Mouse (Mus musculus) lung, postnatal 0 days (tissue): ENCODE results near the gene G6pc. TPM values are rescaled to one million over a fixed set of nuclear protein-coding genes. Genes with fewer than 3 reads are reported as not detected.
"Not testable (repeated sequence)": the region's sequence is repeated elsewhere in the genome, so short reads cannot be mapped to it uniquely, and the experiment has no call there.

ENCODE experiments used
- ATAC-seq: fragments of 200-750 bp; cut with Nextera tagmentation; 2 replicates; pipeline ENCODE4 v1.8.0; 2017; ENCODE audit warnings: moderate library complexity
- DNase-seq: peaks from one replicate; pipeline ENCODE4 v3.0.0-alpha.2; 2016; ENCODE audit warnings: low spot score
- H3K27ac ChIP-seq: fragments of 300-500 bp; sonication (generic); 2 replicates; pipeline ENCODE4 v1.5.1; 2014; ENCODE audit warnings: antibody characterized with exemption, mild to moderate bottlenecking, low read length, mixed read lengths
- H3K27me3 ChIP-seq: fragments of 300-500 bp; sonication (generic); replicated peaks from 2 replicates; pipeline ENCODE4 v1.6.1; 2014; ENCODE audit warnings: low read length, mixed read lengths; ENCODE audit not compliant: insufficient read depth
- H3K36me3 ChIP-seq: fragments of 300-500 bp; sonication (generic); 2 replicates; pipeline ENCODE4 v1.6.1; 2014; ENCODE audit warnings: low read length, mixed read lengths; ENCODE audit not compliant: insufficient read depth
- H3K4me1 ChIP-seq: fragments of 300-500 bp; sonication (generic); 2 replicates; pipeline ENCODE4 v1.6.1; 2014; ENCODE audit warnings: antibody characterized with exemption, low read depth, low read length, mixed read lengths; ENCODE audit not compliant: insufficient read depth
- H3K4me2 ChIP-seq: fragments of 300-500 bp; sonication (generic); replicated peaks from 2 replicates; pipeline ENCODE4 v1.6.1; 2014; ENCODE audit warnings: low read depth, mild to moderate bottlenecking, low read length, moderate library complexity, mixed read lengths
- H3K4me3 ChIP-seq: fragments of 300-500 bp; sonication (generic); 2 replicates; pipeline ENCODE4 v1.5.1; 2014; ENCODE audit warnings: low read depth, low read length
- H3K9ac ChIP-seq: fragments of 300-500 bp; sonication (generic); replicated peaks from 2 replicates; pipeline ENCODE4 v1.6.1; 2014; ENCODE audit warnings: low read depth, mild to moderate bottlenecking
- H3K9me3 ChIP-seq: fragments of 300-500 bp; sonication (generic); 2 replicates; pipeline ENCODE4 v1.6.1; 2016; ENCODE audit warnings: low read length, mixed read lengths
- CTCF ChIP-seq: IDR thresholded peaks from 2 replicates; pipeline ENCODE4 v1.5.1; 2016; ENCODE audit warnings: antibody characterized with exemption, mild to moderate bottlenecking
- EP300 ChIP-seq: IDR thresholded peaks from 2 replicates; pipeline ENCODE4 v1.6.1; 2016; ENCODE audit warnings: antibody characterized with exemption, mild to moderate bottlenecking, control low read depth
- WGBS: fragments of 180-500 bp; shearing (Covaris S2); extraction: QIAGEN DNeasy Blood & Tissue Kit; methylation state at CpG from one replicate; pipeline ENCODE4 v1.1.7; 2014; 5-methylcytosine and 5-hydroxymethylcytosine counted together
- polyA plus RNA-seq: library from polyadenylated mRNA; unstranded; fragments of >200 nt; fragmentation: Nextera tagmentation; extraction: Ambion mirVana; gene quantifications from 2 replicates; pipeline ENCODE4 v1.2.1, GENCODE M21; 2015

The G6pc gene
- polyA plus RNA-seq, 1 experiment from 2014 or later: 0.07 TPM

- H3K4me1 ChIP-seq: no peaks in the 10 kb centered on the region
- H3K9me3 ChIP-seq: no peaks in the 10 kb centered on the region
- ATAC-seq (peak; percentile 87), DNase-seq (peak; percentile 57)
- H3K27ac ChIP-seq: peak overlapping the region; percentile 76
- H3K4me3 ChIP-seq: no peak overlapping the region
- no peaks in the 10 kb centered on the region for H3K36me3 ChIP-seq
- no peak overlapping the region for H3K9ac ChIP-seq
- WGBS: 31% methylated on average over 3 of the region's 3 CpGs
- no peak overlapping the region for H3K4me2 ChIP-seq
- no peaks in the 10 kb centered on the region for H3K27me3 ChIP-seq
- TF ChIP-seq EP300 (peak; percentile 97), CTCF (no peak)
Measured at GRCm38 (mm10) chr11:101360651-101361113, 6.7 kb upstream of the G6pc start.

DNA sequence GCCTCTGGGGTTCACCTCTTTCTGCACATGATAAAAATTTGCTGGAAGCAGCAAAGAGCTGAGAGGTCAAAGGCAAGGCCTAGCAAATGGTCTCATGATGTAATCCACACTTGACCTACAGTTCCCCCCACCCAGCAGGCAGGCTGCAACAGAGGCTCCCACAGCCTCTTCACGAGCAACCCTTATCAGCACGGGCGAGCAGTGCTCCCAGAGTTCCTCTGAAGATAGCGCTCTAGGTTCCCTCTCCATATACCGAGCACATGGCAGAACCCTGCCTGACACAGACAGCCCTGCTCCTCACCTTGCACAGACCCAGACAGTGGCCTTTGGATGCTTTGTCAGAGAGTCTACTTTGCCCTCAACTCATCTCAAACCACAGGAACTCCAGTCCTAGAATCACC, 2.8 kb upstream of the G6pc start:
- no peaks in the 10 kb centered on the region for H3K27me3 ChIP-seq
- no peak overlapping the region for H3K4me2 ChIP-seq
- DNase-seq (no peak), ATAC-seq (no peak)
- no peak overlapping the region for H3K4me3 ChIP-seq
- no peaks in the 10 kb centered on the region for H3K9me3 ChIP-seq
- H3K36me3 ChIP-seq: no peaks in the 10 kb centered on the region
- no peaks in the 10 kb centered on the region for H3K4me1 ChIP-seq
- no peak overlapping the region for H3K27ac ChIP-seq
- no peak overlapping the region for H3K9ac ChIP-seq
- no peak for TF ChIP-seq CTCF
- no peak for TF ChIP-seq EP300
- 33% methylated on average over 5 of the region's 5 CpGs for WGBS

DNA sequence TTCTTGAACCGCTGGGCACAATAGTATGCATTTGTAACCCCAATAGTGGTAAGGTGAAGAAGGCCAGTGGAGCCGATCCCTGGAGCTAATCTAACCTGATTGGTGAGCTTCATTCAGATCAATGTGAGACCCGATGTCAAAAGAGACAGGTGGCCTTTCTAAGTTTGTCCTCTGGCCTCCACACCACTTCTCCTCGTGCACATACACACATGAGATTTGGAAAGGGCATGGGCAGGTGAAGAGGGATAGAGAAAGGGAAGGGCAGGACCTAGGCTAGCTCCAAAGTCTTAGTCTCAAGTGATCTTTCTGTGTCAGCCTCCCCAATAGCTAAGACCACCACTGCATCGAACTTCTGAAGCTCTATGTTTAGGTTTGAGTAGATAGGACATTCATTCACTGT, 2.8 kb downstream of the G6pc start:
- no peak for DNase-seq
- WGBS: 66% methylated on average over 5 of the region's 5 CpGs
- Histone ChIP-seq H3K36me3 (no peaks in the 10 kb centered on the region), H3K9ac (no peak overlapping the region), H3K27ac (no peak overlapping the region), H3K27me3 (no peaks in the 10 kb centered on the region), H3K4me2 (no peak overlapping the region), H3K4me1 (no peaks in the 10 kb centered on the region), H3K9me3 (no peaks in the 10 kb centered on the region), H3K4me3 (no peak overlapping the region)
- TF ChIP-seq CTCF (no peak), EP300 (no peak)
- ATAC-seq: no peak

DNA sequence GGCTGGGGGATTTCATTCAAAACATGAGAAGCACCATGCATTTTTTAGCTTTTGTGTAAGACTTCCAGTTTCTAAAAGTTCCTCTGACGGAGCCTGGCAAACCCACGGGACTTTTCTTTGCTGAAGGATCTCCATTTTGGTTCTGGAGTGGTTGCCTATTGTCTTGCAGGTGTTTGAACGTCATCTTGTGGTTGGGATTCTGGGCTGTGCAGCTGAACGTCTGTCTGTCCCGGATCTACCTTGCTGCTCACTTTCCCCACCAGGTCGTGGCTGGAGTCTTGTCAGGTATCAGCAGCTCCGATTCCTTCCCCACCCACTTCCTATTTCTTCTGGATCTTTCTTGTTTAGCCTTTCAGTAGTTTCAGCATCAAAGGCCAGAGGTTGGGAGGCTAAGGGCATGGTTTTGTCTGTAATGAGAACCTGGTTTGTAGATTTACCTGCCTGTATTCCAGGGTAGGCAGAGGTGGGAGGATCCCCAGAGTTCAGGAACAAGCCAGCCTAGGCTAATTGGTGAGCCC, 7.1 kb downstream of the G6pc start:
- no peak for ATAC-seq
- TF ChIP-seq EP300 (no peak), CTCF (no peak)

DNA sequence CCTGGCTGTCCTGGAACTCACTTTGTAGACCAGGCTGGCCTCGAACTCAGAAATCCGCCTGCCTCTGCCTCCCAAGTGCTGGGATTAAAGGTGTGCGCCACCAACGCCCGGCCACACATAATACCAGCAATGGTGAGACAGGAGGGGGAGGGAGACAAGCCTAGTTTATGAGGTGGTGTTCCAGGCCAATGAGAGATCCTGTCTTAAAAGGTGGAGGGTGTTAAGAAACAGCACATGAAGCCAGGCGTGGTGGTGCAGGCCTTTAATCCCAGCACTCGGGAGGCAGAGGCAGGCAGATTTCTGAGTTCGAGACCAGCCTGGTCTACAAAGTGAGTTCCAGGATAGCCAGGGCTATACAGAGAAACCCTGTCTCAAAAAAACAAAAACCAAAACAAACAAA, 10.8 kb downstream of the G6pc start:
- not testable (repeated sequence) for H3K27ac ChIP-seq, DNase-seq, H3K4me3 ChIP-seq, H3K9ac ChIP-seq, H3K4me2 ChIP-seq, ATAC-seq, H3K27me3 ChIP-seq, H3K4me1 ChIP-seq, H3K36me3 ChIP-seq, H3K9me3 ChIP-seq
- WGBS: 91% methylated on average over 8 of the region's 8 CpGs

More for the DNA sequence above, 7.1 kb downstream of the G6pc start:
- H3K36me3 ChIP-seq: no peaks in the 10 kb centered on the region
- no peaks in the 10 kb centered on the region for H3K9me3 ChIP-seq
- WGBS: 47% methylated on average over 7 of the region's 7 CpGs
- no peak overlapping the region for H3K4me2 ChIP-seq
- no peaks in the 10 kb centered on the region for H3K27me3 ChIP-seq
- no peak for DNase-seq
- no peak overlapping the region for H3K4me3 ChIP-seq
- no peak overlapping the region for H3K9ac ChIP-seq
- no peaks in the 10 kb centered on the region for H3K4me1 ChIP-seq
- H3K27ac ChIP-seq: no peak overlapping the region

- ATAC-seq (no peak), DNase-seq (no peak)
- H3K27ac ChIP-seq: no peak overlapping the region
- TF ChIP-seq EP300 (no peak), CTCF (no peak)
- no peak overlapping the region for H3K4me2 ChIP-seq
- H3K9ac ChIP-seq: no peak overlapping the region
- no peaks in the 10 kb centered on the region for H3K36me3 ChIP-seq
- 74% methylated on average over 6 of the region's 6 CpGs for WGBS
- H3K9me3 ChIP-seq: no peaks in the 10 kb centered on the region
- no peaks in the 10 kb centered on the region for H3K4me1 ChIP-seq
- H3K4me3 ChIP-seq: no peak overlapping the region
- H3K27me3 ChIP-seq: no peaks in the 10 kb centered on the region
Measured at GRCm38 (mm10) chr11:101378926-101379325, 11.6 kb downstream of the G6pc start.

- DNase-seq (no peak), ATAC-seq (no peak)
- TF ChIP-seq EP300: no peak
- Histone ChIP-seq H3K4me3 (no peak overlapping the region), H3K27ac (no peak overlapping the region), H3K4me2 (no peak overlapping the region), H3K9me3 (no peaks in the 10 kb centered on the region), H3K36me3 (no peaks in the 10 kb centered on the region), H3K9ac (no peak overlapping the region), H3K4me1 (no peaks in the 10 kb centered on the region), H3K27me3 (no peaks in the 10 kb centered on the region)
- 28% methylated on average over 4 of the region's 4 CpGs for WGBS
Measured at GRCm38 (mm10) chr11:101381817-101382216, 14.5 kb downstream of the G6pc start.
